Mouse (Mus musculus) liver, embryonic 12.5 days (tissue): ENCODE measurements around the gene 2900011O08Rik. TPM values are rescaled to one million over a fixed set of nuclear protein-coding genes. Genes with fewer than 3 reads are reported as not detected.
"Not testable (repeated sequence)": the region's sequence is repeated elsewhere in the genome, so short reads cannot be mapped to it uniquely, and the experiment has no call there.

Experiments
- ATAC-seq: fragments of 200-750 bp; cut with Nextera tagmentation; 2 replicates; pipeline ENCODE4 v1.8.0; 2017; ENCODE audit warnings: moderate number of reproducible peaks, mild to moderate bottlenecking, moderate library complexity
- H3K27ac ChIP-seq: fragments of 300-500 bp; sonication (generic); 2 replicates; pipeline ENCODE4 v1.5.1; 2016; ENCODE audit warnings: mild to moderate bottlenecking
- H3K27me3 ChIP-seq: fragments of 300-500 bp; sonication (generic); replicated peaks from 2 replicates; pipeline ENCODE4 v1.6.1; 2016; ENCODE audit warnings: mild to moderate bottlenecking, moderate library complexity
- H3K36me3 ChIP-seq: fragments of 300-500 bp; sonication (generic); 2 replicates; pipeline ENCODE4 v1.6.1; 2016; ENCODE audit warnings: mild to moderate bottlenecking, moderate library complexity
- H3K4me1 ChIP-seq: fragments of 300-500 bp; sonication (generic); 2 replicates; pipeline ENCODE4 v1.6.1; 2016
- H3K4me2 ChIP-seq: fragments of 300-500 bp; sonication (generic); 2 replicates; pipeline ENCODE4 v1.6.1; 2016; ENCODE audit warnings: mild to moderate bottlenecking, moderate library complexity
- H3K4me3 ChIP-seq: fragments of 300-500 bp; sonication (generic); 2 replicates; pipeline ENCODE4 v1.5.1; 2016; ENCODE audit warnings: mild to moderate bottlenecking, moderate library complexity
- H3K9ac ChIP-seq: fragments of 300-500 bp; sonication (generic); 2 replicates; pipeline ENCODE4 v1.6.1; 2016; ENCODE audit warnings: mild to moderate bottlenecking, moderate library complexity
- H3K9me3 ChIP-seq: fragments of 300-500 bp; sonication (generic); replicated peaks from 2 replicates; pipeline ENCODE4 v1.6.1; 2016; ENCODE audit warnings: mild to moderate bottlenecking, moderate library complexity
- WGBS: fragments of 180-500 bp; shearing (Covaris S2); methylation state at CpG from one replicate; pipeline ENCODE4 v1.1.7; 2016; ENCODE audit not compliant: insufficient replicate concordance; 5-methylcytosine and 5-hydroxymethylcytosine counted together
- polyA plus RNA-seq: library from polyadenylated mRNA; unstranded; fragments of >200 nt; fragmentation: Nextera tagmentation; extraction: Ambion mirVana; gene quantifications from 2 replicates; pipeline ENCODE4 v1.2.1, GENCODE M21; 2016

The 2900011O08Rik gene
- polyA plus RNA-seq, 1 experiment from 2014 or later: 0.15 TPM

- no peak overlapping the region for H3K4me3 ChIP-seq
Measured at GRCm38 (mm10) chr16:14046224-14046756, 59.9 kb downstream of the 2900011O08Rik start.

GRCm38 (mm10) chr16:14052221-14052620 is 65.8 kb downstream of the 2900011O08Rik start:
- Histone ChIP-seq H3K27ac (no peak overlapping the region), H3K9me3 (no peaks in the 10 kb centered on the region), H3K4me2 (no peak overlapping the region), H3K9ac (no peak overlapping the region), H3K27me3 (no peaks in the 10 kb centered on the region), H3K36me3 (no peaks in the 10 kb centered on the region), H3K4me3 (no peak overlapping the region), H3K4me1 (peaks cover 5% of the 10 kb centered on the region; the same call in 1 of the 2 replicates)
- no peak for ATAC-seq
- WGBS: 75% methylated on average over 2 of the region's 2 CpGs

More at GRCm38 (mm10) chr16:14046224-14046756, 59.9 kb downstream of the 2900011O08Rik start:
- H3K4me2 ChIP-seq: no peak overlapping the region
- 64% methylated on average over 4 of the region's 4 CpGs for WGBS
- H3K27ac ChIP-seq: no peak overlapping the region
- ATAC-seq: no peak
- H3K9ac ChIP-seq: no peak overlapping the region
- H3K36me3 ChIP-seq: no peaks in the 10 kb centered on the region
- H3K9me3 ChIP-seq: no peaks in the 10 kb centered on the region
- H3K4me1 ChIP-seq: no peaks in the 10 kb centered on the region
- no peaks in the 10 kb centered on the region for H3K27me3 ChIP-seq

- H3K4me1 ChIP-seq: peaks cover 5% of the 10 kb centered on the region; the same call in 1 of the 2 replicates
- WGBS: 71% methylated on average over 5 of the region's 5 CpGs
- H3K36me3 ChIP-seq: no peaks in the 10 kb centered on the region
- H3K4me2 ChIP-seq: no peak overlapping the region
- H3K9me3 ChIP-seq: no peaks in the 10 kb centered on the region
- H3K9ac ChIP-seq: no peak overlapping the region
- H3K27ac ChIP-seq: no peak overlapping the region
- no peaks in the 10 kb centered on the region for H3K27me3 ChIP-seq
- no peak overlapping the region for H3K4me3 ChIP-seq
- ATAC-seq: no peak
Measured at GRCm38 (mm10) chr16:14053116-14053515, 66.7 kb downstream of the 2900011O08Rik start.

GRCm38 (mm10) chr16:14055271-14055670 is 68.9 kb downstream of the 2900011O08Rik start:
- H3K9ac ChIP-seq: no peak overlapping the region
- H3K4me1 ChIP-seq: peaks cover 5% of the 10 kb centered on the region; the same call in 1 of the 2 replicates
- H3K9me3 ChIP-seq: no peaks in the 10 kb centered on the region
- H3K27me3 ChIP-seq: no peaks in the 10 kb centered on the region
- H3K4me3 ChIP-seq: no peak overlapping the region
- no peak for ATAC-seq
- no peak overlapping the region for H3K4me2 ChIP-seq
- no peaks in the 10 kb centered on the region for H3K36me3 ChIP-seq
- WGBS: 78% methylated on average over 1 of the region's 1 CpGs
- no peak overlapping the region for H3K27ac ChIP-seq

GRCm38 (mm10) chr16:14056734-14057133 is 70.3 kb downstream of the 2900011O08Rik start:
- no peak for ATAC-seq
- H3K4me1 ChIP-seq: peaks cover 5% of the 10 kb centered on the region; the same call in 1 of the 2 replicates
- no peaks in the 10 kb centered on the region for H3K36me3 ChIP-seq
- H3K9ac ChIP-seq: no peak overlapping the region
- WGBS: 40% methylated on average over 4 of the region's 4 CpGs
- H3K27ac ChIP-seq: no peak overlapping the region
- no peaks in the 10 kb centered on the region for H3K9me3 ChIP-seq
- no peak overlapping the region for H3K4me3 ChIP-seq
- H3K27me3 ChIP-seq: no peaks in the 10 kb centered on the region
- no peak overlapping the region for H3K4me2 ChIP-seq

GRCm38 (mm10) chr16:14058541-14058940 is 72.1 kb downstream of the 2900011O08Rik start:
- Histone ChIP-seq H3K27ac (no peak overlapping the region), H3K36me3 (no peaks in the 10 kb centered on the region), H3K4me2 (no peak overlapping the region), H3K4me1 (peaks cover 5% of the 10 kb centered on the region; the same call in 1 of the 2 replicates), H3K4me3 (no peak overlapping the region), H3K9ac (no peak overlapping the region), H3K9me3 (no peaks in the 10 kb centered on the region), H3K27me3 (no peaks in the 10 kb centered on the region)
- ATAC-seq: no peak
- 26% methylated on average over 1 of the region's 1 CpGs for WGBS

- Histone ChIP-seq H3K36me3 (no peaks in the 10 kb centered on the region), H3K27me3 (no peaks in the 10 kb centered on the region), H3K27ac (no peak overlapping the region), H3K4me2 (no peak overlapping the region), H3K9ac (no peak overlapping the region), H3K9me3 (no peaks in the 10 kb centered on the region), H3K4me3 (no peak overlapping the region), H3K4me1 (peaks cover 5% of the 10 kb centered on the region; the same call in 1 of the 2 replicates)
- WGBS: 32% methylated on average over 1 of the region's 1 CpGs
- no peak for ATAC-seq
Measured at GRCm38 (mm10) chr16:14059118-14059854, 72.9 kb downstream of the 2900011O08Rik start.

GRCm38 (mm10) chr16:14059869-14060268 is 73.5 kb downstream of the 2900011O08Rik start:
- no peak for ATAC-seq
- H3K4me1 ChIP-seq: peaks cover 5% of the 10 kb centered on the region; the same call in 1 of the 2 replicates
- WGBS: 39% methylated on average over 5 of the region's 5 CpGs
- no peak overlapping the region for H3K27ac ChIP-seq
- no peaks in the 10 kb centered on the region for H3K27me3 ChIP-seq
- no peaks in the 10 kb centered on the region for H3K9me3 ChIP-seq
- H3K36me3 ChIP-seq: no peaks in the 10 kb centered on the region
- no peak overlapping the region for H3K4me2 ChIP-seq
- H3K9ac ChIP-seq: no peak overlapping the region
- no peak overlapping the region for H3K4me3 ChIP-seq

GRCm38 (mm10) chr16:14066571-14066970 is 80.2 kb downstream of the 2900011O08Rik start:
- not testable (repeated sequence) for H3K4me2 ChIP-seq, H3K9me3 ChIP-seq, H3K27ac ChIP-seq, H3K9ac ChIP-seq, H3K4me3 ChIP-seq, H3K4me1 ChIP-seq, H3K36me3 ChIP-seq, H3K27me3 ChIP-seq, ATAC-seq
- 71% methylated on average over 4 of the region's 4 CpGs for WGBS

- WGBS: 54% methylated on average over 2 of the region's 2 CpGs
- H3K4me2 ChIP-seq, H3K9ac ChIP-seq, ATAC-seq, H3K9me3 ChIP-seq, H3K27ac ChIP-seq, H3K4me3 ChIP-seq, H3K27me3 ChIP-seq, H3K36me3 ChIP-seq, H3K4me1 ChIP-seq: not testable (repeated sequence)
Measured at GRCm38 (mm10) chr16:14068701-14069100, 82.3 kb downstream of the 2900011O08Rik start.

- WGBS: 56% methylated on average over 5 of the region's 5 CpGs
- ATAC-seq: no peak
- H3K27me3 ChIP-seq: no peaks in the 10 kb centered on the region
- H3K9me3 ChIP-seq: no peaks in the 10 kb centered on the region
- no peak overlapping the region for H3K27ac ChIP-seq
- no peaks in the 10 kb centered on the region for H3K36me3 ChIP-seq
- H3K4me2 ChIP-seq: no peak overlapping the region
- no peaks in the 10 kb centered on the region for H3K4me1 ChIP-seq
- no peak overlapping the region for H3K4me3 ChIP-seq
- H3K9ac ChIP-seq: no peak overlapping the region
Measured at GRCm38 (mm10) chr16:14070471-14071169, 84.2 kb downstream of the 2900011O08Rik start.

GRCm38 (mm10) chr16:14082925-14083324 is 96.5 kb downstream of the 2900011O08Rik start:
- Histone ChIP-seq H3K9me3 (no peaks in the 10 kb centered on the region), H3K4me3 (no peak overlapping the region), H3K36me3 (no peaks in the 10 kb centered on the region), H3K27ac (no peak overlapping the region), H3K27me3 (no peaks in the 10 kb centered on the region), H3K9ac (no peak overlapping the region), H3K4me2 (no peak overlapping the region), H3K4me1 (no peaks in the 10 kb centered on the region)
- 52% methylated on average over 2 of the region's 2 CpGs for WGBS
- no peak for ATAC-seq
